Mouse (Mus musculus) forebrain, postnatal 0 days (tissue): ENCODE data around the gene Pcca. TPM values are rescaled to one million over a fixed set of nuclear protein-coding genes. Genes with fewer than 3 reads are reported as not detected.
A peak's percentile ranks its signal among the peaks of the same experiment; 100 is the strongest.

Source experiments
- ATAC-seq: fragments of 200-750 bp; cut with Nextera tagmentation; 2 replicates; pipeline ENCODE4 v1.8.0; 2017; ENCODE audit warnings: mild to moderate bottlenecking, moderate library complexity
- DNase-seq: peaks from one replicate; pipeline ENCODE4 v3.0.0-alpha.2; 2015
- H3K27ac ChIP-seq: fragments of 300-500 bp; sonication (generic); 2 replicates; pipeline ENCODE4 v1.5.1; 2014; ENCODE audit warnings: low read depth, mild to moderate bottlenecking, antibody characterized with exemption, low read length, moderate library complexity, mixed read lengths
- H3K27me3 ChIP-seq: fragments of 300-500 bp; sonication (generic); 2 replicates; pipeline ENCODE4 v1.6.1; 2014; ENCODE audit warnings: mild to moderate bottlenecking, low read length, mixed read lengths; ENCODE audit not compliant: insufficient read depth
- H3K36me3 ChIP-seq: fragments of 300-500 bp; sonication (generic); 2 replicates; pipeline ENCODE4 v1.6.1; 2014; ENCODE audit warnings: mild to moderate bottlenecking, moderate library complexity; ENCODE audit not compliant: insufficient read depth
- H3K4me1 ChIP-seq: fragments of 300-500 bp; sonication (generic); 2 replicates; pipeline ENCODE4 v1.6.1; 2014; ENCODE audit warnings: antibody characterized with exemption; ENCODE audit not compliant: insufficient read depth
- H3K4me2 ChIP-seq: fragments of 300-500 bp; sonication (generic); 2 replicates; pipeline ENCODE4 v1.6.1; 2014; ENCODE audit warnings: low read depth, mild to moderate bottlenecking, moderate library complexity
- H3K4me3 ChIP-seq: fragments of 300-500 bp; sonication (generic); 2 replicates; pipeline ENCODE4 v1.5.1; 2014; ENCODE audit warnings: low read depth, low read length, mixed read lengths
- H3K9ac ChIP-seq: fragments of 300-500 bp; sonication (generic); 2 replicates; pipeline ENCODE4 v1.6.1; 2014; ENCODE audit warnings: mild to moderate bottlenecking
- H3K9me3 ChIP-seq: fragments of 300-500 bp; sonication (generic); 2 replicates; pipeline ENCODE4 v1.6.1; 2016; ENCODE audit warnings: low read length
- CTCF ChIP-seq: sonication (generic); IDR thresholded peaks from 2 replicates; pipeline ENCODE4 v1.5.1; 2016; ENCODE audit warnings: antibody characterized with exemption, control low read depth, low read depth
- WGBS: fragments of 180-500 bp; shearing (Covaris S2); extraction: QIAGEN DNeasy Blood & Tissue Kit; methylation state at CpG from one replicate; pipeline ENCODE4 v1.1.7; 2014; 5-methylcytosine and 5-hydroxymethylcytosine counted together
- polyA plus RNA-seq: library from polyadenylated mRNA; unstranded; fragments of >200 nt; fragmentation: Nextera tagmentation; extraction: Ambion mirVana; gene quantifications from 2 replicates; pipeline ENCODE4 v1.2.1, GENCODE M21; 2015
- total RNA-seq: library from RNA; depleted of rRNA; stranded (reverse); fragments of >200 nt; gene quantifications from 2 replicates; pipeline ENCODE4 v1.2.3, GENCODE M21; 2014

Pcca gene
- total and polyA plus RNA-seq, 2 experiments from 2014 or later = 12.4 to 29.4 TPM

GRCm38 (mm10) chr14:122714911-122715310 is 180.8 kb downstream of the Pcca start:
- no peaks in the 10 kb centered on the region for H3K4me1 ChIP-seq
- no peaks in the 10 kb centered on the region for H3K27me3 ChIP-seq
- no peak for TF ChIP-seq CTCF
- ATAC-seq = no peak
- H3K9ac ChIP-seq = no peak overlapping the region
- no peaks in the 10 kb centered on the region for H3K36me3 ChIP-seq
- no peak overlapping the region for H3K4me3 ChIP-seq
- no peak overlapping the region for H3K27ac ChIP-seq
- 70% methylated on average over 1 of the region's 1 CpGs for WGBS
- H3K9me3 ChIP-seq = no peaks in the 10 kb centered on the region
- H3K4me2 ChIP-seq = no peak overlapping the region
- DNase-seq = no peak

- H3K9ac ChIP-seq = no peak overlapping the region
- no peak overlapping the region for H3K4me3 ChIP-seq
- ATAC-seq (no peak), DNase-seq (no peak)
- H3K4me2 ChIP-seq = no peak overlapping the region
- H3K9me3 ChIP-seq = no peaks in the 10 kb centered on the region
- H3K36me3 ChIP-seq = no peaks in the 10 kb centered on the region
- no peak overlapping the region for H3K27ac ChIP-seq
- no peak for TF ChIP-seq CTCF
- peaks cover 5% of the 10 kb centered on the region for H3K4me1 ChIP-seq
- H3K27me3 ChIP-seq = no peaks in the 10 kb centered on the region
Observed at GRCm38 (mm10) chr14:122716057-122716456, 181.9 kb downstream of the Pcca start.

GRCm38 (mm10) chr14:122719496-122720080 is 185.5 kb downstream of the Pcca start:
- H3K9me3 ChIP-seq = no peaks in the 10 kb centered on the region
- H3K4me3 ChIP-seq = no peak overlapping the region
- DNase-seq (no peak), ATAC-seq (no peak)
- H3K36me3 ChIP-seq = no peaks in the 10 kb centered on the region
- TF ChIP-seq CTCF = no peak
- WGBS = 84% methylated on average over 8 of the region's 8 CpGs
- no peaks in the 10 kb centered on the region for H3K27me3 ChIP-seq
- H3K4me1 ChIP-seq = peaks cover 13% of the 10 kb centered on the region
- H3K4me2 ChIP-seq = no peak overlapping the region
- no peak overlapping the region for H3K9ac ChIP-seq
- H3K27ac ChIP-seq = no peak overlapping the region

GRCm38 (mm10) chr14:122720989-122721388 is 186.9 kb downstream of the Pcca start:
- no peak overlapping the region; the same call in 1 of the 2 replicates for H3K9ac ChIP-seq
- no peaks in the 10 kb centered on the region for H3K36me3 ChIP-seq
- no peaks in the 10 kb centered on the region for H3K9me3 ChIP-seq
- no peaks in the 10 kb centered on the region for H3K27me3 ChIP-seq
- H3K4me2 ChIP-seq = no peak overlapping the region
- peaks cover 13% of the 10 kb centered on the region for H3K4me1 ChIP-seq
- 12% methylated on average over 3 of the region's 3 CpGs for WGBS
- ATAC-seq (peak; percentile 88), DNase-seq (peak; percentile 39)
- no peak for TF ChIP-seq CTCF
- peak overlapping the region; percentile 15; the same call in 1 of the 2 replicates for H3K27ac ChIP-seq
- no peak overlapping the region for H3K4me3 ChIP-seq

- Histone ChIP-seq H3K4me2 (no peak overlapping the region), H3K36me3 (no peaks in the 10 kb centered on the region), H3K27me3 (no peaks in the 10 kb centered on the region), H3K9ac (no peak overlapping the region), H3K27ac (no peak overlapping the region), H3K4me1 (peaks cover 13% of the 10 kb centered on the region), H3K9me3 (no peaks in the 10 kb centered on the region), H3K4me3 (no peak overlapping the region)
- DNase-seq (no peak), ATAC-seq (no peak; the same call in 1 of the 2 replicates)
- TF ChIP-seq CTCF = no peak
- WGBS = 15% methylated on average over 4 of the region's 4 CpGs
Observed at GRCm38 (mm10) chr14:122721750-122722149, 187.6 kb downstream of the Pcca start.

GRCm38 (mm10) chr14:122726456-122726855 is 192.3 kb downstream of the Pcca start:
- no peak overlapping the region for H3K27ac ChIP-seq
- H3K27me3 ChIP-seq = no peaks in the 10 kb centered on the region
- no peak for ATAC-seq
- 84% methylated on average over 1 of the region's 1 CpGs for WGBS
- H3K4me3 ChIP-seq = no peak overlapping the region
- no peak for DNase-seq
- TF ChIP-seq CTCF = no peak
- H3K36me3 ChIP-seq = no peaks in the 10 kb centered on the region
- H3K9me3 ChIP-seq = no peaks in the 10 kb centered on the region
- no peak overlapping the region for H3K4me2 ChIP-seq
- H3K4me1 ChIP-seq = peaks cover 4% of the 10 kb centered on the region; the same call in 1 of the 2 replicates
- no peak overlapping the region for H3K9ac ChIP-seq

GRCm38 (mm10) chr14:122729431-122730073 is 195.4 kb downstream of the Pcca start:
- Histone ChIP-seq H3K36me3 (no peaks in the 10 kb centered on the region), H3K9me3 (no peaks in the 10 kb centered on the region), H3K9ac (no peak overlapping the region), H3K4me1 (no peaks in the 10 kb centered on the region), H3K27me3 (no peaks in the 10 kb centered on the region), H3K27ac (no peak overlapping the region), H3K4me2 (no peak overlapping the region), H3K4me3 (no peak overlapping the region)
- WGBS = 35% methylated on average over 4 of the region's 4 CpGs
- no peak for ATAC-seq
- no peak for DNase-seq
- TF ChIP-seq CTCF = no peak
